Mouse (Mus musculus) mesoderm, embryonic 11.5 days (tissue): ENCODE data around the gene Gna14.

Experiments
- DNase-seq: peaks from one replicate; pipeline ENCODE4 v3.0.0-alpha.2; 2012; ENCODE audit warnings: low read depth, low spot score

Gene Gna14

GRCm38 (mm10) chr19:16456181-16456580 is 20.6 kb downstream of the Gna14 start:
- DNase-seq: no peak

DNA sequence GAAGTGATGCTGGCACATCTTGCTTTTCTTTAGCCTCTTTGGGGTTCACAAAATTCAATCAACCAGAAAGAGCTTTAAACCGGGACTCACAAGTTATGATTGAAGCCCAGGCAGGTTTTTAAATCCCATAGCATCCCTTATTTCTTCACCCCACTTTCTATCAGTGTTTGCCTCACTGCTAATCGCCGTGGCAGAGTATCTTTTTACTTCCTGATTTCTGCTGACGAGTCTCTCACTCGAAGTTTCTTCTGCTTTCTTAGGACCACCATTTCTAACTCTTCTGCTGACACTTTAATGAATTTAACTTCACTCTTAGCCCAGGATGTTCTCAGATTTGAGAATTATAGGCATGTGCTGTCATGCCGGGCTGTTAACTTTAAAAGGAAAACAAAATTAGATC is 21.6 kb downstream of the Gna14 start:
- DNase-seq: no peak

DNA sequence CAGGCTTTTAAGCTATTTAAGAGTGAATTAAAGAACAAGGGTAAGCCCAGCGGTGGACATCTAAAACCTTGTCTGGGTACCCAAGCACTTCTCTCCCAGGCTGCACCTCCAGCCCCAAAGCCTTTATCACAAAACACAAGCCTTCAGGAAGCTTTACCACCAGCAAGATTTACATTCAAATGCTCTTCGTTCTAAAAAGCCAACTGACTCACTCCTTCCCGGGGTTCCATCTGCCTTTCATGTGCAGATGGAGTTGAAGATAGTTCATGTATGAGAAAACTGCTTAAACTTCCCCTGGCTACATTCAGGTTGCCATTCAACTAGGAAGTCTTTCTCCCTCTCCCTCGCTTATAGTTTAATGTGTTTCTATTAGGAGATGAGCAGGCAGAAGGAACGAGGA is 23.8 kb downstream of the Gna14 start:
- DNase-seq: no peak

- DNase-seq: peak; percentile 14
Observed at GRCm38 (mm10) chr19:16460292-16460691, 24.7 kb downstream of the Gna14 start.

GRCm38 (mm10) chr19:16460831-16461230 is 25.3 kb downstream of the Gna14 start:
- no peak for DNase-seq

DNA sequence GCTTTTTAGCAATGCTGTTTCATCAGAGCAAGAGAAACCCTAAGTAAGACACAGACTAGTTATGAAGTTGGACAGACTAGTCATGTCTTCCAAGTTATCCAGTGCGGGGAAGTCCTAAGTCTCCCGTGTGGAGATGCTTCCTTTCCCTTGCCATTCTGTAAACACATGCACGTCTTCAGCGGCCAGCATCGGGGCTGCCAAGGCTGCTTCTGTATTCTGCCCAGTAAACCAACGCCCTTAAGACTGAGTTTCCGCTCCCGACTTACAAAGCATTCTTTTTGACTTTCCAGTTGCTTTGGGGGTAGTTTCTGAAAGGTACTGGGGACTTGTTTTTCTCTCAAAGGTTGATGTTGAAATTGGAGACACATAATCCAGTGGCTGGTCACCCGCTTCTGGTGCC is 26.9 kb downstream of the Gna14 start:
- DNase-seq: no peak

DNA sequence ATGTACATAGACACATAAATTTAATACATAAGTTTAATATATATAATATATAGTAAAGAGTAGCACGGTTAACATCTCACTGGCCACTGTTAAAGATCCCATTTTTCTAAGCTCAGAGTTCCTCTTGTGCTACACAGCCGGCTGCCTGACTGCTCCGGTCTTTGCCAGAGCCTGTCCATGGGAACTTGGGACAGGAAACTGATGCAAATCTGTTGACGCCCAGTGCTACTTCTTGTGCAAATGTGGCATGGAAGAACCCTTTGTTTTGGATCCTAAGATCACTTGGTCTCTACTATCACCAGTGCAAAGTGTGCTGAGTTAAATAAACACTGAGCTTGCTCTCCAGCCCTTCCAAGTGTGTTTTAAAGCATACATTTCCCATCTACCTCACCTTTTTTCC is 29.2 kb downstream of the Gna14 start:
- DNase-seq: no peak

DNA sequence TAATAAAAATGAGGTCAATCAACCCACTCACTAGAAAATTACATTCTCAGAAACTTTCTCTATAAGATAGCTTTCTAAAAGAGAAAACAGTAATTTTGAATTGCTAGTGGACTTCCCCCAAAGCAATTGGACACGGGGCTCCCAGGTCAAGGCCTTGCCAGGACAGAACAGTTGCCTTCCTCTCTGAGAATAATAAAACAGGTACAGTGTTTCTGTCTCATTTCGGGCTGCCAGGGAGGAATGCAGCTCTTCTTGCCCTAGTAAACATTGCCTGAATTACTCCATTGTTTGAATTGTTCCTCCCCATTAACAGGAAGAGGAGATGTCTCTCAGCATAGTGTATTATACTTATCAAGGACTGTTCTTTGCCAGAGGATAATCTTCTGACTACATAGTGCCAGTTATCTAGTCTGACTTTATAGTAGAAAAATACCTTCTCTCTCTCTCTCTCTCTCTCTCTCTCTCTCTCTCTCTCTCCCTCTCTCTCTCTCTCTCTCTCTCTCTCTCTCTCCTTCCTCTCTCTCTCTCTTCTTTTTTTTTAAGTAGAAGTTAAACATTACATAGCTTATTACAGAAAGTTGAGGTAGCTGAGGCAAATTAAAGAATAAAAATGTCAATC is 33.3 kb downstream of the Gna14 start:
- DNase-seq: no peak

DNA sequence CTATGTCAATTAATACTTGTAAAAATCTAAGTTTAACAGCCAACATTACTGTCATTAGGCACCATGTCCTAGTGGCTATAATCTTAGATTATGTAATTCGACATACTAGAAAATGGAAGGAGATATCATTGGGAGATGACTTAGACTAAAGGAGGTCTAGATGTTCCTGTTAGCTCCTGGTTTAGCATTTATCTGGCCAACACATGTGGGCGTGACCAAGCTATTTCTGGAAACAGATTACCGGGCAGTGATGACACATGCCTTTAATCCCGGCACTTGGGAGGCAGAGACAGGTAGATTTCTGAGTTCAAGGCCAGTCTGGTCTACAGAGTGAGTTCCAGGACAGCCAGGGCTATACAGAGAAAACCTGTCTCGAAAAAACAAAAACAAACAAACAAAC is 37.1 kb downstream of the Gna14 start:
- no peak for DNase-seq

DNA sequence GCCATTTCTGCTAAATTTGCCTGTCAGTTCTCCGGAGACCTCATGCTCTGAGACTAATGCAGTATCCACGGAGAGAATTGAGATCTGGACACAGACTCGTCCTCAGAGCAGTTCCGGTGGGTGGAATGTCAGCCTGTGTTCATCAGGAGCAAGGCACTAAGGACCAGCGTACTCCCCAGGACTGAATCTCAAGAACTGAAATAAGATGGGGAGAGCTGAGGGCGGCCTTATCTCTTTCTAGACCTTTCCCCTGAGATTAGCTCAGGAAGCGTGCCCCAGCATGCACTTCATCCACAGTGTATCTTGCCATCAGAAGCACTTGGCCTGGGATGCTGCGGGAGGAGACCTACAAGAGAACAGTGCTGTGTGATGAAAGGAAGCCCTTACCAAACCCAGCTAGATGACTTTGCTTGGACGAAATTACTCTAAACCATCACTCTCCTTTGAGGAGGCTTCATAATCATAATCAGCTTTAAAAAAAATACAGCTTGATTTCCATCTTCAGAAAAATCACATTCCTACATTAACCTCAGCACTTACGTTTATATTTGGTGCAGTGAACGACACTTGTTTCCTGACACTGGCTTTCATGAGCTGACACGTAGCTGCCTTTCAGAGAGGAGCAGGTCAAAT is 41.9 kb downstream of the Gna14 start:
- DNase-seq: no peak

DNA sequence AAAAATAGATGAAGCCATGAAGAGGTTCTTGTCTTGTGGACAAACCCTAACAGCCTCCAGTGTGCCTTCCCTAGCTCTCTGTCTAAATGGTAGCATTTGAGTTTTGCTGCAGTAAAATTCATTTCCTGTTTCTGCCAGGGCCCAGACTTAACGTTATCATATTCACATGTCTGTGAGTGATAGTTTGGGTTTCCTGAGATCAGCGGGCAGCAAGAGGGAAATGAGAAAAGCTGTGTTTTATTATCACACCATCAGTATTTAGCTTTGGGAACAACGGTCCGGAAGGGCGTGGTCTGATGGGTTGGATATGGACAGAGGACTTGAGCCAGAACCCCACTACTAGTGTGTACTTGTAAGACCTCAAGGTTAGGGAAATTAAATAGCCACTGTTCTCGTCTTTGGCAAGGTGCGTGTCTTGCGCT is 42.6 kb downstream of the Gna14 start:
- no peak for DNase-seq

DNA sequence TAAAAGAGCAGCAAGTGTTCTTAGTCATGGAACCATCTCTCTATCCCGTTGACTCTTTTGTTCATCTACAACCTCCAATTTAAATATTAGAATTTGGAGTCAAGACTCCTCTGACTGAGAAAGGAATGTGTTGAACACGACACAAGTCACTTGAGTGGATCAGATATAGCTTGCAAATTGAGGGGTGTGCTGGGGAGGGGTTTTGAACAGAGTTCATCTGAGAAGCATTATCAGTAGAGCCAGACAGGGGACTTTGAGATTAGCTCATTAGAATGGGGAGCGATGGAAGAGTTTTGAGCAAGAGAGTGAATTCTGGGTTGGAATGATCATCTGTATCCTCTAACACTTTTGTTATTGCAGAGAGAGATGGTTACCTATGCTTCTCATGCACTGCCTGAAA is 46.5 kb downstream of the Gna14 start:
- DNase-seq: no peak

- DNase-seq: no peak
Observed at GRCm38 (mm10) chr19:16484237-16484636, 48.7 kb downstream of the Gna14 start.

- DNase-seq: no peak
Observed at GRCm38 (mm10) chr19:16484671-16485070, 49.1 kb downstream of the Gna14 start.

GRCm38 (mm10) chr19:16490756-16491155 is 55.2 kb downstream of the Gna14 start:
- no peak for DNase-seq

DNA sequence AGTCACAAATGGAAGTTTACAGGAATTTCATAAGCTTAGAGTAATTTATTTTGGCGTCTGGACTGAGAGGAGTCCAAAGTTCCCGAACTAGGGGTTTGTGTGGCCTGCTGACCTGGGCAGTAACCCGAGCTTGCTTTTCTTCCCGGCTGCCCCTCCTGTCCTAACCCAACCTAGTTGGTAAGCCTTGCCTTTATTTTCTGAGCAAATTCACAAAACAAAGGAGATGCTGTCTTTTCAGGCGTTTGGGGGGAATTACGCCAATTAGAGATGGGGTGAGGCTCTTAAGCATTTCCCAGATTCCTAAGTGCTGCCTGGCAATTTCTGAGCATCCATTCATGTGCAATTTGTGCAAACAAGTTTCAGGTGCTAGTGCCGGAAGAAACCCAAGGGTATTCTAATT is 55.9 kb downstream of the Gna14 start:
- DNase-seq: peak; percentile 9

DNA sequence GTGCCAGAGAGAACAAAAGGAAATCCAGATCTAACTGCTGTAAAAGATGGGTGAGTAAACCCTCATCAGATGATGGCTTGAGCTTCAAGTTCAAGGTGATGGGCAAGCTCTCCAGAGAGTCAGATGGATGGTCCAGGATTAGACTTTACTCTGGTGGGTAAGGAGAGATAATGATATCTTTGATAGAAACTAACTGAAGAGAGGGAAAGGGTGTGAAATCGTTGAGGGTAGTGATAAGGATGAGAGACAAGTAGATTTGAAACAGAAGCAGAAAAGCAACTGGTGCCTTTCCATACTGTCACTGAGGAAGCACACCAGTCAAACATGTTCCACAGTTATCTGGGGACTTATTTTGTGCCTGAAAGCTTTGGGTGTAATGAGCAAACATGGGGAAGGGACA is 56.9 kb downstream of the Gna14 start:
- no peak for DNase-seq

- DNase-seq: no peak
Observed at GRCm38 (mm10) chr19:16494816-16495516, 59.4 kb downstream of the Gna14 start.

DNA sequence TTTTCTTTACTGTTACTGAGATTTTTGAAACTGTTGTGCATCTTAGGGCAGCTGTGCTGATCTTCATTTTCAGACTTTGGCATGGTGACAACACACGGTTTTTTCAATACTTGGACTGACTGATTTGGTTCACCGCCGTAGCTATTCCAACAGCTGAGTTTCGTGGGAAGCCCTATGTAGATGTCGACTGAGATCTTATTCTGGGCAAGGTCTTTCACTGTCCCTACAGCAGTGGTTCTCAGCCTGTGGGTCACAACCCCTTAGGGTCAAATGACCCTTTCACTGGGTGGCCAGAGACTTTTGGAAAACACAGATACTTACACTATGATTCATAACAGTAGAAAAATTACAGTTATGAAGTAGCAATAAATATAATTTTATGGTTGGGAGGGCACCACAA is 60.5 kb downstream of the Gna14 start:
- DNase-seq: no peak

GRCm38 (mm10) chr19:16502054-16502453 is 66.5 kb downstream of the Gna14 start:
- no peak for DNase-seq

DNA sequence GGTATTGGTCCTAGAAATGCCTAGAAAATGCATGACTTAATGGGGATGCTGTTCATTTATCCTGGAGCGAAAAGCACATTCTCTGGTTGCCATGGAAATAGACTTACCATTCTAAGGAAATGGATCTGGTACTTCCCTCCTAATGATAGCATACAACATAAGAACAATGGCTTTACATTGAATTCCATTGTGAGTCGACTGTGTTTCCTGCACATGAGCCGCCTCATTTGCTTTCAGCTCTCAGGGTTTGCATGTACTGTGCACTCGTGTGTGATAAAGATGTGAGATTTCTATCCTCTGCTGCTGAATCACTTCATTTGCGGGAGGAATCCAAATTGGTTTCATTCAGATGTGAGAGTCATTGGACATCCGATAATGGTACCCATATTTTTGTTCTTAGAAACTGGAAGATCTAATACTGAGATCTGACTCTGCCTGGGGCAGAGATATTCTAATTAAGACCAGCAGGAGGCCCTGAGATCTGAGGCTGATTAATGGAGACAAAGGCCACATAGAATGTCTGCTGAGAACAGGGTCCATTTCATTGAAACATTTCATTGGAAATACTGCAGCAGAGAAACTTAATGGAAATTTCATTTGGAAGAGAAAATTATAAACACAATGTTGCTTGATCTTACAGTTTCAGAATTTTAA is 71.3 kb downstream of the Gna14 start:
- DNase-seq: peak; percentile 39

- no peak for DNase-seq
Observed at GRCm38 (mm10) chr19:16510343-16511080, 75.0 kb downstream of the Gna14 start.
